Mouse (Mus musculus): ENCODE measurements around the gene Atf6b.

DNA sequence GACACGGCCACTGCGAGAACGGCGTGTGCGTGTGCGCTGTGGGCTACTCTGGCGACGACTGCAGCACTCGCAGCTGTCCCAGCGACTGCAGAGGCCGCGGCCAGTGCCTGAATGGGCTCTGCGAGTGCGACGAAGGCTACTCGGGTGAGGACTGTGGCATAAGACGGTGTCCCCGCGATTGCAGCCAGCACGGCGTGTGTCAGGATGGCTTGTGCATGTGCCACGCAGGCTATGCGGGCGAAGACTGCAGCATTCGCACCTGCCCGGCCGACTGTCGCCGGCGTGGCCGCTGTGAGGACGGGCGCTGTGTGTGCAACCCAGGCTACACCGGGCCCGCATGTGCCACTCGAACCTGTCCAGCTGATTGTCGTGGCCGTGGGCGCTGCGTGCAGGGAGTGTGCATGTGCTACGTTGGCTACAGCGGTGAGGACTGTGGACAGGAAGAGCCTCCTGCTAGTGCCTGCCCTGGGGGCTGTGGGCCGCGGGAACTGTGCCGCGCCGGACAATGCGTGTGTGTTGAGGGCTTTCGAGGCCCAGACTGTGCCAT, 25.4 kb downstream of the Atf6b start:
- TF ChIP-seq HCFC1 (IDR thresholded peaks at IDR 0.05; ENCODE audit: borderline replicate concordance, insufficient read depth, low read length) (no peak), ZNF384 (IDR thresholded peaks at IDR 0.05; ENCODE audit: low read depth, low read length) (no peak), MAFK (IDR thresholded peaks at IDR 0.05; ENCODE audit: insufficient read depth, low read depth, low read length) (no peak), ZC3H11A (IDR thresholded peaks at IDR 0.05; ENCODE audit: borderline replicate concordance, low read depth, low read length) (no peak), CHD2 (IDR thresholded peaks at IDR 0.05; ENCODE audit: low read depth, low read length) (no peak)

Data from ES-E14 (cell line).